Mouse (Mus musculus): ENCODE data around the gene Mphosph9. TPM values are rescaled to one million over a fixed set of nuclear protein-coding genes. Genes with fewer than 3 reads are reported as not detected.

Gene Mphosph9
- total RNA-seq, 2 experiments from 2014 or later: 24.7 TPM

- ATAC-seq (replicated peaks; ENCODE audit: low FRiP score, low TSS enrichment, poor library complexity, severe bottlenecking): no peak
Observed at GRCm38 (mm10) chr5:124284330-124284729, 43.4 kb downstream of the Mphosph9 start.

GRCm38 (mm10) chr5:124282854-124283253 is 44.9 kb downstream of the Mphosph9 start:
- no peak for ATAC-seq (replicated peaks; ENCODE audit: low FRiP score, low TSS enrichment, poor library complexity, severe bottlenecking)

- ATAC-seq (replicated peaks; ENCODE audit: low FRiP score, low TSS enrichment, poor library complexity, severe bottlenecking): no peak
Observed at GRCm38 (mm10) chr5:124270226-124270625, 57.5 kb downstream of the Mphosph9 start.

GRCm38 (mm10) chr5:124269661-124270060 is 58.1 kb downstream of the Mphosph9 start:
- no peak for ATAC-seq (replicated peaks; ENCODE audit: low FRiP score, low TSS enrichment, poor library complexity, severe bottlenecking)

GRCm38 (mm10) chr5:124267652-124268051 is 60.1 kb downstream of the Mphosph9 start:
- 0 out of 2 replicates have a peak, but pooled peaks have one; percentile 28 for ATAC-seq (replicated peaks; ENCODE audit: low FRiP score, low TSS enrichment, poor library complexity, severe bottlenecking)

GRCm38 (mm10) chr5:124266821-124267220 is 61.0 kb downstream of the Mphosph9 start:
- peak; percentile 50 for ATAC-seq (replicated peaks; ENCODE audit: low FRiP score, low TSS enrichment, poor library complexity, severe bottlenecking)

GRCm38 (mm10) chr5:124263246-124263645 is 64.5 kb downstream of the Mphosph9 start:
- ATAC-seq (replicated peaks; ENCODE audit: low FRiP score, low TSS enrichment, poor library complexity, severe bottlenecking): no peak

GRCm38 (mm10) chr5:124262090-124262489 is 65.7 kb downstream of the Mphosph9 start:
- no peak for ATAC-seq (replicated peaks; ENCODE audit: low FRiP score, low TSS enrichment, poor library complexity, severe bottlenecking)

GRCm38 (mm10) chr5:124259133-124259532 is 68.6 kb downstream of the Mphosph9 start:
- ATAC-seq (replicated peaks; ENCODE audit: low FRiP score, low TSS enrichment, poor library complexity, severe bottlenecking): no peak

- no peak for ATAC-seq (replicated peaks; ENCODE audit: low FRiP score, low TSS enrichment, poor library complexity, severe bottlenecking)
Observed at GRCm38 (mm10) chr5:124258026-124258425, 69.7 kb downstream of the Mphosph9 start.

GRCm38 (mm10) chr5:124255141-124255540 is 72.6 kb downstream of the Mphosph9 start:
- ATAC-seq (replicated peaks; ENCODE audit: low FRiP score, low TSS enrichment, poor library complexity, severe bottlenecking): no peak

- ATAC-seq (replicated peaks; ENCODE audit: low FRiP score, low TSS enrichment, poor library complexity, severe bottlenecking): no peak
Observed at GRCm38 (mm10) chr5:124253555-124253954, 74.2 kb downstream of the Mphosph9 start.

GRCm38 (mm10) chr5:124252580-124253320 is 75.0 kb downstream of the Mphosph9 start:
- no peak for ATAC-seq (replicated peaks; ENCODE audit: low FRiP score, low TSS enrichment, poor library complexity, severe bottlenecking)

- ATAC-seq (replicated peaks; ENCODE audit: low FRiP score, low TSS enrichment, poor library complexity, severe bottlenecking): no peak
Observed at GRCm38 (mm10) chr5:124251070-124251469, 76.7 kb downstream of the Mphosph9 start.

GRCm38 (mm10) chr5:124249614-124250591 is 77.9 kb downstream of the Mphosph9 start, which contains the start of gene Pitpnm2:
Gene Pitpnm2, minus strand, starts transcription at chr5:124249760.
- ATAC-seq (replicated peaks; ENCODE audit: low FRiP score, low TSS enrichment, poor library complexity, severe bottlenecking): peak; percentile 31; the same call in 1 of the 2 replicates

- ATAC-seq (replicated peaks; ENCODE audit: low FRiP score, low TSS enrichment, poor library complexity, severe bottlenecking): no peak
Observed at GRCm38 (mm10) chr5:124248845-124249613, 78.7 kb downstream of the Mphosph9 start.

GRCm38 (mm10) chr5:124247986-124248626 is 79.7 kb downstream of the Mphosph9 start:
- ATAC-seq (replicated peaks; ENCODE audit: low FRiP score, low TSS enrichment, poor library complexity, severe bottlenecking): peak; percentile 72

GRCm38 (mm10) chr5:124247296-124247695 is 80.5 kb downstream of the Mphosph9 start:
- no peak for ATAC-seq (replicated peaks; ENCODE audit: low FRiP score, low TSS enrichment, poor library complexity, severe bottlenecking)

- no peak for ATAC-seq (replicated peaks; ENCODE audit: low FRiP score, low TSS enrichment, poor library complexity, severe bottlenecking)
Observed at GRCm38 (mm10) chr5:124244885-124245284, 82.9 kb downstream of the Mphosph9 start.
